Mouse (Mus musculus): ENCODE measurements around the gene Slc3a2. TPM values are rescaled to one million over a fixed set of nuclear protein-coding genes. Genes with fewer than 3 reads are reported as not detected.

Gene Slc3a2
- polyA plus RNA-seq, 1 experiment, result 41.0 TPM

- no peak overlapping the region for H3K4me3 ChIP-seq (ENCODE audit: insufficient read depth, low read depth, low read length)
- no peak overlapping the region for H3K27ac ChIP-seq (replicated peaks; ENCODE audit: low read depth, low read length)
- no peaks in the 10 kb centered on the region; the same call in 1 of the 2 replicates for H3K4me1 ChIP-seq (ENCODE audit: control insufficient read depth, insufficient read depth, insufficient read length, low read length)
Observed at GRCm38 (mm10) chr19:8706132-8706667, 17.0 kb downstream of the Slc3a2 start.

DNA sequence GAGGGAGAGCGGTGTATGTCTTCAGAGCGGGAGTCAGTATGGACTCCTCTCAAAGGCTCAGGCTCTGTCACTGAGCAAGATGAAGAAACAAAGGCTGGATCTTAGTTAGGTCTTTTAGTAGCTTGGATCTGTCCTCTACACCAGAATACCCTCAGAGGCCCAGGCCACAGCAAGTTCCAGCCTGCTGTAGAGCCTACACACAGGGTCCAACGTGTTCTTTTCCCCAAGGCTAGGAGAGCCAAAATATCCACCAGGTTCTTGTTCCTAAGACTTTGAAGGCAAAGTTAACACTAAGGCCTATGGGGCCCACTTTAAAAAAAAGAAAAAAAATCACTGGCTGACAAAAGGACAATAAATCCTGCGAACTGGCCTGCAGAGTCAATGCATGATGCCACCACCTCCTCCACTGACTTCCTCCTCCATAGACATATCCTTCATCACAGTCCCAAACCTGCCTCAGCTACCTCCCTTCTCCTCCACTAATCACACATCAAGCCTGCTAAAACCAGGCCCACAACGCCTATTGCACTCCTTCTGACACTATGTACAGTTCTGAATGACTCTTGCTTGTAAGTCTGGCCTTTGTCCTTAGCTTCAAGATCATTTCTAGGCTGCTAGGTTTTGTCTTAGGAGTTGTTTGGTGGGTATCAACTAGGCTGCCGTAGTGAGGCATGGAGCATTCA, 18.0 kb downstream of the Slc3a2 start:
- H3K4me3 ChIP-seq (ENCODE audit: insufficient read depth, low read depth, low read length), result no peak overlapping the region
- no peak overlapping the region for H3K27ac ChIP-seq (replicated peaks; ENCODE audit: low read depth, low read length)
- H3K4me1 ChIP-seq (ENCODE audit: control insufficient read depth, insufficient read depth, insufficient read length, low read length), result no peaks in the 10 kb centered on the region; the same call in 1 of the 2 replicates

- Histone ChIP-seq H3K4me1 (ENCODE audit: control insufficient read depth, insufficient read depth, insufficient read length, low read length) (no peaks in the 10 kb centered on the region), H3K4me3 (ENCODE audit: insufficient read depth, low read depth, low read length) (no peak overlapping the region), H3K27ac (replicated peaks; ENCODE audit: low read depth, low read length) (no peak overlapping the region)
Observed at GRCm38 (mm10) chr19:8703571-8703970, 19.6 kb downstream of the Slc3a2 start.

DNA sequence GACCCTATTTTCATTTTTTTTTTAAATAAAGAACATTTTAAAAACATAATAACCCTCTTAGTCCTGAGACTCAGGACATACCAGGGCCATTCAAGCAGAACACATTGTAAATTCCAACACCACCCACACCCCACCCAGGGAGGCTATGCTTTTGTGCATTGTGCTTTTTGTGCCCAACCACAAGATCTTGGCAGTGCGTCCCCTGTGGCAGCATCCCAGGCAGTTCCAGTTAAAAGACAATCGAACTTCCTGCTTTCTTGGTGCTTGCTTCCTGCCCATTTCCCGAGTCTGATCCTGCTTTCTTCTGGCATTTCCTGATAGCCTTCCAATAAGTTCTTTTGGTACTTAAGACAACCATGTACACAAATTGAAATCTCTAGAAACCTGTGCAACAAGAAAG, 20.7 kb downstream of the Slc3a2 start:
- H3K4me1 ChIP-seq (ENCODE audit: control insufficient read depth, insufficient read depth, insufficient read length, low read length), result no peaks in the 10 kb centered on the region
- H3K27ac ChIP-seq (replicated peaks; ENCODE audit: low read depth, low read length), result no peak overlapping the region
- H3K4me3 ChIP-seq (ENCODE audit: insufficient read depth, low read depth, low read length), result no peak overlapping the region

DNA sequence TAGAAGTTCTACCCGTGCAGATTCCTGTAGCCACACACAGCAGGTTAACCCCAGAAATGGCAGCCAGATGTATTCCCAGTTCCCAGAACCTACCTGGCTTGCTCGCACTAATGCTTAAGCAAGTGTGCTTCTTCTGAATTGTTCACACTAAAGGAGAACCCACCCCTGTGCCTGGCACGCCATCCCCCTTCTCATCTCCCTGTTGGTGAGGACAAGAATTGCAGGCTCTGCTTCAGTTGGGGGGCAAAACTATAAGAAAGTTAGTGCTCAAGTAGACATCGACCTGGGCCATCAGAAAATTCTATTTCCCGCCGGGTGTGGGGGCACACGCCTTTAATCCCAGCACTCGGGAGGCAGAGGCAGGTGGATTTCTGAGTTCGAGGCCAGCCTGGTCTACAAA, 23.5 kb downstream of the Slc3a2 start:
- H3K4me1 ChIP-seq (ENCODE audit: control insufficient read depth, insufficient read depth, insufficient read length, low read length), result no peaks in the 10 kb centered on the region
- H3K4me3 ChIP-seq (ENCODE audit: insufficient read depth, low read depth, low read length), result no peak overlapping the region
- no peak overlapping the region for H3K27ac ChIP-seq (replicated peaks; ENCODE audit: low read depth, low read length)

DNA sequence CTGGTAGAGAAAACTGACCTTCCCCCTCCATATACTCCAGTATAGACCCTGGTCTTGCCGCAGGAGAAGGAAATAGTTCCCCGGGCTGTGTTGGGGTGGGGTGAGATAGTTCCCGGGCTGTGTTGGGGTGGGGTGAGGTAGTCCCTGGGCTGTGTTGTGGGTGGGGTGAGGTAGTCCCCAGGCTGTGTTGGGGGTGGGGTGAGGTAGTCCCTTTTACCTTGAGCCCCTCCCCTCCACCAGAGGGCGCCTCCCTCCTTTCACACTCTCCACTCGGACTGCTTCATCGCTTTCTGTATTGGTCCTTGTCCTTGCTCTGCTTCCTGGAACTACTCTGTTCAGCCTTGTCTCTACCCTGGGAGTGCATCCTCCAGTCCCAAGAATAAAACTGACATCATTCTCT, 27.8 kb downstream of the Slc3a2 start:
- Histone ChIP-seq H3K4me3 (ENCODE audit: insufficient read depth, low read depth, low read length) (no peak overlapping the region), H3K27ac (replicated peaks; ENCODE audit: low read depth, low read length) (no peak overlapping the region), H3K4me1 (ENCODE audit: control insufficient read depth, insufficient read depth, insufficient read length, low read length) (no peaks in the 10 kb centered on the region)

- Histone ChIP-seq H3K4me3 (ENCODE audit: insufficient read depth, low read depth, low read length) (no peak overlapping the region), H3K27ac (replicated peaks; ENCODE audit: low read depth, low read length) (no peak overlapping the region), H3K4me1 (ENCODE audit: control insufficient read depth, insufficient read depth, insufficient read length, low read length) (no peaks in the 10 kb centered on the region)
Observed at GRCm38 (mm10) chr19:8692740-8693139, 30.4 kb downstream of the Slc3a2 start.

- Histone ChIP-seq H3K4me1 (ENCODE audit: control insufficient read depth, insufficient read depth, insufficient read length, low read length) (no peaks in the 10 kb centered on the region), H3K4me3 (ENCODE audit: insufficient read depth, low read depth, low read length) (no peak overlapping the region), H3K27ac (replicated peaks; ENCODE audit: low read depth, low read length) (no peak overlapping the region)
Observed at GRCm38 (mm10) chr19:8691871-8692539, 31.2 kb downstream of the Slc3a2 start.

- Histone ChIP-seq H3K27ac (replicated peaks; ENCODE audit: low read depth, low read length) (no peak overlapping the region), H3K4me3 (ENCODE audit: insufficient read depth, low read depth, low read length) (no peak overlapping the region), H3K4me1 (ENCODE audit: control insufficient read depth, insufficient read depth, insufficient read length, low read length) (no peaks in the 10 kb centered on the region)
Observed at GRCm38 (mm10) chr19:8683627-8684026, 39.5 kb downstream of the Slc3a2 start.

GRCm38 (mm10) chr19:8682996-8683395, 40.2 kb downstream of the Slc3a2 start:
- no peaks in the 10 kb centered on the region for H3K4me1 ChIP-seq (ENCODE audit: control insufficient read depth, insufficient read depth, insufficient read length, low read length)
- no peak overlapping the region for H3K27ac ChIP-seq (replicated peaks; ENCODE audit: low read depth, low read length)
- no peak overlapping the region for H3K4me3 ChIP-seq (ENCODE audit: insufficient read depth, low read depth, low read length)

DNA sequence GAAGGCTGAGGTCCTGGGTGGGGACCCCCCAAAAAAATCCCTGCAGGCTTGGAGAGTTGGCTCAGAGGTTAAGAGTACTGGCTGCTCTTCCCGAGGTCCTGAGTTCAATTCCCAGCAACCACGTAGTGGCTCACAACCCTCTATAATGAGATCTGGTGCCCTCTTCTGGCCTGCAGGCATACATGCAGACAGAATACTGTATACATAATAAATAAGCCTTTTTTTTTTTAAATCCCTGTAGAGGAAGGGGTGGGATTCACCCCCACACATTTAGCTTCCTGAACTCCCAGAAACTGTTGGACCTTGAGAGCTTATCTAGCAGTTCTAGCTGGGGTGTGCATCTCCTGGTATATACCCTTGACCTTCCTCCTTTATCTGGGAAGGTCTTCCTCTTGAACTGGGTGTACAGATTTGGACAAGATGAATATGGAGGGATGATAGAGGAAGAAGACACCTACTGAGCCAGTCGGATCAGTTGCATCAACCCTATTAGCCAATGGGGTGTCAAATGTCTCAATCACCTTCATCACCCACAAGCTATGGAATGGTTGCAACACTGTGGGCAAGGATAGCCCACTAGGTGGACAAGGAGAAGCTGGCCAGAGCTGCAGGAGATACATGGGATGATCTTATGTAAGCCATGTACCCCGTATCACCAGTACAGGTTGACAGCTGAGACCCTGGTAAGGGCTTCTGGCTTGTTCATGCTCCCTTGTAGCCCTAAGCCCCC, 41.4 kb downstream of the Slc3a2 start:
- H3K4me3 ChIP-seq (ENCODE audit: insufficient read depth, low read depth, low read length), result no peak overlapping the region
- H3K4me1 ChIP-seq (ENCODE audit: control insufficient read depth, insufficient read depth, insufficient read length, low read length), result no peaks in the 10 kb centered on the region

GRCm38 (mm10) chr19:8679031-8679779, 44.0 kb downstream of the Slc3a2 start:
- peak overlapping the region; percentile 45; the same call in 1 of the 2 replicates for H3K27ac ChIP-seq (replicated peaks; ENCODE audit: low read depth, low read length)
- peak overlapping the region; percentile 54 for H3K4me3 ChIP-seq (ENCODE audit: insufficient read depth, low read depth, low read length)

More for the DNA sequence above, 41.4 kb downstream of the Slc3a2 start:
- no peak overlapping the region for H3K27ac ChIP-seq (replicated peaks; ENCODE audit: low read depth, low read length)

DNA sequence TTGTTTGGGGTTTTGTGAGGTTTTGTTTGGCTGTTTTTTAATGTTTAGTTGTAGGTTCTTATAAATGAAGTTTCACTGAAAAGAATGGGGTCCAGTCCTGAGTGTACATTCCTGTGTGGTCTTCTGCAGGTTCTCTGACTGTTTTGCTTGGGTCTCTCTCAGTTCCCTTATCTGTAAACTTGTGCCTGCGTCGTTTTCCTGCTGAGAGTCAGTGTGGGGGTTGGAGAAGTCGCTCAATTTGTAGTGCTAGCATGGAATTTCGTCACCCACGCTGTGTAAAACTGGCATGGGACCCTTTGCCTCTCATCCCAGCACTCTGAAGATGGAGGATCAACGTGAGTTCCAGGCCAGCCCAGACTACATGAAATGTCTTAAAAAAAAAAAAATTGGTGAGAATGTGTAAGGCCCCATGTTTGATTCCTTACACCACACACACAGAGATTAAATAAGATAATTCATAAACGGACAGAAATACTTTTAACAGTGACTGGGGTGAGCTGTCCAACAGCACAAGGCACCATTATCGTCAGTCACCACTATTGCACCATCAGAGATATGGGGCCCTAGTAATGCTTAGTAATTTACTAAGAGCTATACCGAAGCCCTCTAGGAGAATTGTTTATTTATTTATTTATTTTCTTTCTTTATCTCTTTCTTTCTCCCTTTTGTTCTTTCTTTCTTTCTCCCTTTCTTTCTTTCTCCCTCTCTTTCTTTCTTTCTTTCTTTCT, 49.7 kb downstream of the Slc3a2 start:
- no peaks in the 10 kb centered on the region for H3K4me1 ChIP-seq (ENCODE audit: control insufficient read depth, insufficient read depth, insufficient read length, low read length)

More at GRCm38 (mm10) chr19:8679031-8679779, 44.0 kb downstream of the Slc3a2 start:
- H3K4me1 ChIP-seq (ENCODE audit: control insufficient read depth, insufficient read depth, insufficient read length, low read length), result no peaks in the 10 kb centered on the region

GRCm38 (mm10) chr19:8672859-8673258, 50.3 kb downstream of the Slc3a2 start:
- no peak overlapping the region for H3K4me3 ChIP-seq (ENCODE audit: insufficient read depth, low read depth, low read length)
- H3K27ac ChIP-seq (replicated peaks; ENCODE audit: low read depth, low read length), result no peak overlapping the region
- H3K4me1 ChIP-seq (ENCODE audit: control insufficient read depth, insufficient read depth, insufficient read length, low read length), result no peaks in the 10 kb centered on the region

More for the DNA sequence above, 49.7 kb downstream of the Slc3a2 start:
- no peak overlapping the region for H3K27ac ChIP-seq (replicated peaks; ENCODE audit: low read depth, low read length)
- no peak overlapping the region for H3K4me3 ChIP-seq (ENCODE audit: insufficient read depth, low read depth, low read length)

Data from brown adipose tissue, adult 24 weeks (tissue).